Mouse (Mus musculus) embryo, embryonic 11 days (tissue): ENCODE data around the gene Dnah7c.
"Not testable (repeated sequence)": the region's sequence is repeated elsewhere in the genome, so short reads cannot be mapped to it uniquely, and the experiment has no call there.

Source experiments
- DNase-seq: peaks from one replicate; pipeline ENCODE4 v3.0.0-alpha.2; 2015

Gene Dnah7c

GRCm38 (mm10) chr1:46733405-46734106, 308.2 kb downstream of the Dnah7c start:
- not testable (repeated sequence) for DNase-seq

DNA sequence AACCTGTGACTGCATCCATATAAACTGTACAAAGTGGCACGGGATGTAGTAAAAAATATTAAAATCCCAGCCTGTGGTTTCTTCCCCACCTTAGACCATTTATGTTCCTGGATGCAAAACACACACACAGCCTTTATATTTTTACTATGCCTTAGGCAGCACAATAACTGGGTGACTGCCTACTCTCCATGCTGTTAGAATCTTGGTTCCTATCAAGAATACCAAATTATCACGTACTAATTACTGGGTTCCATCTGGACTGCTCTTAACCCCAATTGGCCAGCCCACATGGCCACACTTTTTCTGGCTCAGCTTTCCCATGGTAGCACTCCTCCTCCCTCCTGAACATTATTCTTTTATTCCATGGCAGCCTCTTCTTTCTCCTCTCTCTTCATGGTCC, 309.1 kb downstream of the Dnah7c start:
- not testable (repeated sequence) for DNase-seq

DNA sequence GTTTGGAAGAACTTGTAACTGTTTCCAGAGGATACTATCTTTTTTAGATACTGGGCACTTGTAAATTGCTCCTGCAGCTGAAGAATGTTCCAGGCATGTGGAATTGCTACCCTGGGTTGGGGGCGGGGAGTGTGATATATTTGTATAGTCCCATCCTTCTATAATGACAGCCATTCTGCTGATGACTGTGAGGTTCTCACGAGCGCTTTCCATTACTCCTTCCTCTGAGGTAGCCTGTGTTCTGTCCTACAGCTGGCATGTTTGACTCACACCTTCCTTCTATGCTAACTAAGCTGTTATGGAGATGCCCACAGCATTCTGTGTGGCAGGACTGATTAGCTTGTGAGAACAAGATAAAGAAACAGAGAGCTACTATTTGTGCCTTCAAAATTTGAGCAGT, 339.2 kb downstream of the Dnah7c start:
- not testable (repeated sequence) for DNase-seq

DNA sequence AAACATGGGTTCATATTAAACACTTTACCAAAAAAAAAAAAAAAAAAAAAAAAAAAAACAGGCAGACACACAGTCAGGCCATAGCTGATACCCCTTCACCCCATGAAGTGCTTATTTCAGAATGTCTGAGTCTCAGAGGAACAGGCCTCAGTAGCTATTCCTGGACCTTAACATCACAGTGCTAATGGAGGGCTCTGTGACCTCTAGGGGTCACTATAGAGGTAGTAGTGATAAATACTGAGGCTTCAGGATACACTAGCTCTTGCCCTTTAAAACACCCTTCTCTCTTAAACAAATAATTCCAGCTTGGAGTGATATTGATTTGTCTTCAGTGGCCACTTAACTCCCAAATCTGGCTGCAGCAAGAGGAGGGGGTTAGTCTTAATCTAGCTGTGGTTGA, 343.9 kb downstream of the Dnah7c start:
- peak; percentile 31 for DNase-seq

GRCm38 (mm10) chr1:46770077-46770695, 344.8 kb downstream of the Dnah7c start:
- DNase-seq, result not testable (repeated sequence)

GRCm38 (mm10) chr1:46782227-46782626, 356.8 kb downstream of the Dnah7c start:
- not testable (repeated sequence) for DNase-seq

- DNase-seq, result no peak
These were observed 379.7 kb downstream of the Dnah7c start for GRCm38 (mm10) chr1:46805074-46805473.

GRCm38 (mm10) chr1:46808630-46809029, 383.2 kb downstream of the Dnah7c start:
- not testable (repeated sequence) for DNase-seq

DNA sequence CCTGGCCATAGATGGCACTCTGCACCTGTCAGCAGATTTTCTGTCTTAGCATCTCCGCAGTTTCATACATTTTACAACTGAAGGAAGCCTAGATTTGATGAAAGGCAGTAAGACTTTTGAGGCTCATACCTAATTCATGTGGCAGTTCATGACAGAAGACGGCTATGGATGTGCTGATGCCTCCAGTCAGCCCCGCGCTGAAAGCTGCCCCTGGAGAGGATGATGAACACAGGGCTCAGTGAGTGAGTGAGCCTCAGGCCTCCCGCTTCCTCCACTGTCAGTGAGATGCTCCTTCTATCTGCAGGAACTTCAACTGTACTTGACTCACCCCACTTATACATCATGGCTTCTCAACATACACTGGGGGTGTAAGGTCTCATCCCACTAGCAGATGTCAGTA, 392.5 kb downstream of the Dnah7c start:
- no peak for DNase-seq

DNA sequence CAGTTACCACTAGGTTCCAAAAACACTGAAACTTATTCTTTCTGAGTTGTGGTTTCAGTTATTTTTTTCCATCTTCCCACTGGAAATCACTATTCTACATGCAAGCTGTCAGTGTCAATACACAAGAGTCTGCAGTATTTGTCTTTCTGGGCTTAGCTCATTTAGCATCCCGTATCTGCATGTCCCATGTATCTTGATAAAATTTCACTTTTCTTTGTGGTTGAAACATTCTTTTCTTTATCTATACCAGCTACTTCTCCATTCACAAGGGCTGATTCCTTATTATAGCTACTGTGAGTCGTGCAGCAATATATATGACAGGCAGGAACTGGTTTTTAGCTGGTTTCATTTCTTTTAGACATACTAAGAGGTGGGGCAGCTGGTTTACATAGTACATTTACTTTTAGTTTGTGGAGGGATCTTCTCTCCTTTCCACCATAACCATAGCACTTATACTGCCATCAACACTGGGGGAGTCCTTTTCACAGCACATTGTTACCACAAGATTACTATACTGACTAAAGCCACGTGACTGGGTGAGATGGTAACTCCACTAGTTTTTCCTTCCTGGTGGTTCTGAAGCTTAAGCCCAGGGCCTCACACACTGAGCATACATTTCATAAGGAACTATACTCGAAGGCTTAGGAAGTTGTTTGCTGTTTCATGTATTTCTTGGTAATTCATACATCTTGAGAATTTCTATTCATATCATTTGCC, 397.0 kb downstream of the Dnah7c start:
- DNase-seq, result no peak

- no peak for DNase-seq
These were observed 404.9 kb downstream of the Dnah7c start for GRCm38 (mm10) chr1:46830066-46830843.

DNA sequence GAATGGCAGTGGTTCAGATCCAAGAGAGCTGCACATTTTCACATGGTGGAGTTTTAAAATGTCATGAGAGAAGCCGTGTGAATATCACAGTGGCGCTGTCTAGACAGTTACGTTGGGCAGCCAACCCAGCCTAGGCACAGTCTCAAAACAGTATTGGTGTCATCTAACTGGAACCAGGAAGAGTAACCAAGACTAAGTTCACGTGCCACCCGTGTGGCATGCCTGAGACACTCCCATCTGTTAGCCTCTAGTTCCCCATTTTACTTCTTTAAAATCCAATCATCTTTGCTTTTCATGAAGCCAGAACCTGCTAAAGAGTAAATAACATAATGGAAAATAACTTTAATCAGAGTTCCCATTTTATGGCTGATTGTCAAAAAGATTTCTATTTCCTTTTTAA, 406.5 kb downstream of the Dnah7c start:
- DNase-seq, result no peak

GRCm38 (mm10) chr1:46843406-46843805, 418.0 kb downstream of the Dnah7c start:
- no peak for DNase-seq

DNA sequence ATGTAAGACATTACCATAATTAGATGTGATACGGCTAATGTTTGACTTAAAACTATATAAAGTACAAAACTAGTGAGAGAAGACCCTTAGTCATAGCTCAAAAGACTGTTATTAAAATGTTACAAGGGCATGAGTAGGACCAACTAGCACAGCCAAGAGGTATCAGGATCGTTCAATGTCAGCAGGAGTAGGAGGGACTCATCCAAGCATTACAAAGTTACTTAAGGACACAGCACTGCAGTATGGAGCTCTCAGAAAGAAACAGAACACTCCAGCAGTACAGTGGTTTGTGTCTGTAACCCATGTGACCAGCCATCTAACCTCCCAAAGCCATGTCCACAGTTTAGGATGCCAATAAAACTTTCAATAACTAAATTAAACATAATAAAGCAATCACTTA, 418.9 kb downstream of the Dnah7c start:
- DNase-seq, result no peak

GRCm38 (mm10) chr1:46845221-46845620, 419.8 kb downstream of the Dnah7c start:
- no peak for DNase-seq

- DNase-seq, result peak; percentile 91
These were observed 424.4 kb downstream of the Dnah7c start for GRCm38 (mm10) chr1:46849758-46850157.

- DNase-seq, result no peak
These were observed 426.2 kb downstream of the Dnah7c start for GRCm38 (mm10) chr1:46851586-46851985.

- DNase-seq, result no peak
These were observed 426.8 kb downstream of the Dnah7c start for GRCm38 (mm10) chr1:46852216-46852599.

DNA sequence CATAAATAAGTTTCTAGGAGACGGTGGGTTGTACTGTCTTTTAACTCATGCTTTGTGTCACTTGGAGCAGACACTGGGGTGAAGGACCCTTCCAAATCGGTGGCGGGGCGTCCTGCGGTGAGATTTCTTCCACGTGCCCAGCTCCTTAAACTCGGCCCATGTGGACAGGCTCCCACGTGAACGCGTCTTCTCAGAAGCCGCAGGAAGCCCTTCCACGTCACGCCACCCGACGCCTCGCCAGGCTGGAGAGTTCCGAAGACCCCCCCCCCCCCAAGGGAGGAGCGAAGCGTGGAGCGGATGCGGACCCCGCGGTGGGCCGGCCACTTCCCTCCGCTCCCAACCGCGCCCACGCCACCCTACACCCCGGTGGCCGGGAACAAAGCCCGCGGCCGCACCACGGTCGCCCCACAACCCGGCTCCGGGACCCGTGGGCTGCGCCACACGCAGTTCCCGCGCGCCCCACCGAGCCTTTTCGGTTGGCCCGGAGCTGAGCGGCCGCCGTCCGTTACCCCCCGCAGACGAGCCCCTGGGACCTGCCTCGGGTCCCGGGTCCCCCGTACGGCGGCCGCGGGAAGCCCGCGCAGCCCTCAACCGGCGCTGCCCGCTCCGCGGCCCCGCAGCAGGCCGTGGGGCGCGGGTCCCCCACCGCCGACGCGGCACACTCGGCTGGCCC, 427.3 kb downstream of the Dnah7c start:
- DNase-seq, result peak; percentile 82

- DNase-seq, result peak; percentile 97
These were observed 428.1 kb downstream of the Dnah7c start for GRCm38 (mm10) chr1:46853317-46854035.

- DNase-seq, result no peak
These were observed 428.9 kb downstream of the Dnah7c start for GRCm38 (mm10) chr1:46854036-46854900.
